Mouse (Mus musculus): ENCODE measurements around the gene Tppp2. TPM values are rescaled to one million over a fixed set of nuclear protein-coding genes. Genes with fewer than 3 reads are reported as not detected.

Tppp2 gene
- total and polyA plus RNA-seq, 3 experiments, result not detected

DNA sequence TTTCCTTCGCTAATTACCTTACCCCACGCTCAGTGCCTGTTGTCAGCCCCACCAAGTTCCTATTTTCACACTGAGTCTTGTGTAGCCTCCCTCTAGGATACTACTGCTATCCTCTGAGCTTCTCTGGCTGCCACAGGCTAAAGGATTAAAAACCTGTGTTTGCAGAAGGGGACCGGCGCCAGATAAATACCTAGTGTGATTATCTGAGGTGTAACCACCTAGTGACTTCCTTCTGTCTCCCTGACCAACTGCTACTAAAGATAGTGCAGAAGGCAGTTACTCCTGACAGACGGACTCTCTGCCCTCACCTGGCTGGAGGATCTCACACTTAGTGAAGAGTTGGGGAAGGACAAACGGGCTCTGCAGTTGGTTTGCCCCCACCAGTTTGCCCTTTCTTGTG lies 22.2 kb upstream of the Tppp2 start:
- in situ Hi-C loops (cut with MboI; ENCODE audit: low pct_ligation_motif_present, low pct_unique_long_range_greater_than_20kb, low sequenced_read_pairs), result no loop called here
- Histone ChIP-seq H3K4me1 (ENCODE audit: control insufficient read depth in 1 of 2, insufficient read depth in 2 of 2) (no peaks in the 10 kb centered on the region), H3K4me3 (replicated peaks in 1 of 3; ENCODE audit: low read depth in 2 of 3, low read length in 2 of 3, poor library complexity in 1 of 3) (no peak overlapping the region), H3K27ac (ENCODE audit: insufficient read depth, low read depth) (no peak overlapping the region), H3K36me3 (replicated peaks in 1 of 2; ENCODE audit: control insufficient read depth in 1 of 2, insufficient read depth in 1 of 2, low read length in 1 of 2) (peaks cover 17 to 52% of the 10 kb centered on the region in 2 experiments), H3K9me3 (replicated peaks; ENCODE audit: low read length) (no peaks in the 10 kb centered on the region), H3K4me2 (ENCODE audit: insufficient read depth, low read depth, poor library complexity, severe bottlenecking) (no peak overlapping the region), H3K27me3 (replicated peaks) (no peaks in the 10 kb centered on the region), H3K79me2 (replicated peaks; ENCODE audit: control insufficient read depth, extremely low read depth, insufficient read depth, poor library complexity, severe bottlenecking) (no peaks in the 10 kb centered on the region), H3K9ac (ENCODE audit: insufficient read depth, low read depth) (no peak overlapping the region)
- dilution Hi-C loops (cut with MboI; ENCODE audit: extremely low pct_ligation_motif_present, extremely low pct_unique_long_range_greater_than_20kb, low sequenced_read_pairs), result no loop called here
- DNase-seq (ENCODE audit: extremely low read depth), result no peak
- TF ChIP-seq RCOR1 (conservative IDR thresholded peaks at IDR 0.05; ENCODE audit: low read depth, low read length), result no peak
- no peak for TF ChIP-seq USF1 (IDR thresholded peaks at IDR 0.05; ENCODE audit: low read depth, low read length)
- TF ChIP-seq MAFK (IDR thresholded peaks at IDR 0.05; ENCODE audit: insufficient replicate concordance, low read length), result no peak
- no peak for TF ChIP-seq JUN (IDR thresholded peaks at IDR 0.05; ENCODE audit: insufficient read depth, low read depth, low read length)
- no peak for TF ChIP-seq E2F4 (IDR thresholded peaks at IDR 0.05; ENCODE audit: insufficient replicate concordance, low read depth, low read length)
- TF ChIP-seq TBP (conservative IDR thresholded peaks at IDR 0.05; ENCODE audit: low read depth, low read length), result no peak
- no peak for TF ChIP-seq CTCF (conservative IDR thresholded peaks at IDR 0.05 in 1 of 2, IDR thresholded peaks at IDR 0.05 in 1 of 2; ENCODE audit: low read depth in 2 of 2, low read length in 2 of 2)
- no peak for TF ChIP-seq TCF12 (IDR thresholded peaks at IDR 0.05; ENCODE audit: low read depth, low read length)
- TF ChIP-seq MXI1 (IDR thresholded peaks at IDR 0.05; ENCODE audit: low read depth, low read length), result no peak
- TF ChIP-seq CHD2 (IDR thresholded peaks at IDR 0.05; ENCODE audit: low read length), result no peak
- TF ChIP-seq POLR2AphosphoS2 (IDR thresholded peaks at IDR 0.05; ENCODE audit: low read depth, low read length), result no peak

DNA sequence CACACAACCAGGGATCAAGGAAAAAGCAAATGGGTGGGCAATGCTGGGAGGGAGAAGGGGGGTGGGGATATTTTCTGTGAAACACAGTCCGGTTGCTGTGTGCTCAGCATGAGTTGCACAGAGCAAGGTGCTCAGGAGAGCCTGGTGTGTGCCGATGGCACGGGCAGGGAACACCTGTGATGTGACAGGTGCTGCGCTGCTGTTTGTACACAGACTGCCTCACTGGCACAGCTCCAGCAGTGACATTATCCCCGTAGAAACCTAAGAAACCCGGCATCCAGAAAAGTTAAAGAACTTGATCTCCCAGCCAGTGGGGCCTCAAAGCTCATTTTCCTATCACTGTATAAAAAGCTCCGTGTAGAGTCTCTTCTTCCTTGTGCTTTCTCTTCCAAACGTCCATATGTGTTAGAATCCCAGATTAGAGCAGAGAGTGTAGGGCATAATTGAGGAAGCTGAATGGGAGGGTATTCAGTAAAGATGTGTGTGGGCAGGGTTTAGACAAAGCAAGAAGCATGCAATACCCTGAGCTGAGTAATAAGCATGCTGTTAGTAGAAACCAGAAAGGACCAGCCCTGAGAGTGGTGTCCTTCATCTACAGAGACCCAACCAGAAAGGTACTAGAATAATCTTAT lies 21.6 kb upstream of the Tppp2 start:
- H3K79me2 ChIP-seq (replicated peaks; ENCODE audit: control insufficient read depth, extremely low read depth, insufficient read depth, poor library complexity, severe bottlenecking), result no peaks in the 10 kb centered on the region
- H3K4me3 ChIP-seq (replicated peaks in 1 of 3; ENCODE audit: low read depth in 2 of 3, low read length in 2 of 3, poor library complexity in 1 of 3), result no peak overlapping the region
- no peaks in the 10 kb centered on the region for H3K4me1 ChIP-seq (ENCODE audit: control insufficient read depth in 1 of 2, insufficient read depth in 2 of 2)
- dilution Hi-C loops (cut with MboI; ENCODE audit: extremely low pct_ligation_motif_present, extremely low pct_unique_long_range_greater_than_20kb, low sequenced_read_pairs), result no loop called here
- no peak overlapping the region for H3K4me2 ChIP-seq (ENCODE audit: insufficient read depth, low read depth, poor library complexity, severe bottlenecking)
- no peak overlapping the region for H3K27ac ChIP-seq (ENCODE audit: insufficient read depth, low read depth)
- no peak overlapping the region for H3K9ac ChIP-seq (ENCODE audit: insufficient read depth, low read depth)
- no peak for TF ChIP-seq MYC (IDR thresholded peaks at IDR 0.05; ENCODE audit: low read depth, low read length)
- TF ChIP-seq CTCF (conservative IDR thresholded peaks at IDR 0.05 in 1 of 2, IDR thresholded peaks at IDR 0.05 in 1 of 2; ENCODE audit: low read depth in 2 of 2, low read length in 2 of 2), result no peak
- TF ChIP-seq ZNF384 (IDR thresholded peaks at IDR 0.05; ENCODE audit: low read depth, low read length), result no peak
- TF ChIP-seq SIN3A (IDR thresholded peaks at IDR 0.05; ENCODE audit: low read length), result no peak
- TF ChIP-seq ZMIZ1 (IDR thresholded peaks at IDR 0.05; ENCODE audit: low read depth, low read length), result no peak
- no peak for TF ChIP-seq CHD2 (IDR thresholded peaks at IDR 0.05; ENCODE audit: low read length)
- DNase-seq (ENCODE audit: extremely low read depth), result no peak
- H3K27me3 ChIP-seq (replicated peaks), result no peaks in the 10 kb centered on the region
- in situ Hi-C loops (cut with MboI; ENCODE audit: low pct_ligation_motif_present, low pct_unique_long_range_greater_than_20kb, low sequenced_read_pairs), result no loop called here
- no peaks in the 10 kb centered on the region for H3K9me3 ChIP-seq (replicated peaks; ENCODE audit: low read length)
- H3K36me3 ChIP-seq (replicated peaks in 1 of 2; ENCODE audit: control insufficient read depth in 1 of 2, insufficient read depth in 1 of 2, low read length in 1 of 2), result peaks cover 11 to 46% of the 10 kb centered on the region in 2 experiments
